Mouse (Mus musculus): ENCODE results near the gene Sult4a1.

- TF ChIP-seq POLR2A (IDR thresholded peaks at IDR 0.05; ENCODE audit: insufficient read depth, low read depth, low read length): no peak
- TF ChIP-seq CTCF (IDR thresholded peaks at IDR 0.05): peak; percentile 69
Measured at GRCm38 (mm10) chr15:84135472-84135871, 29.9 kb upstream of the Sult4a1 start.

Measured in heart, adult 2 months (tissue).